Mouse (Mus musculus) R1 (cell line): Measurements from ENCODE around the gene Aicda.
"Not testable (repeated sequence)": the region's sequence is repeated elsewhere in the genome, so short reads cannot be mapped to it uniquely, and the experiment has no call there.

Source experiments
- DNase-seq: peaks from one replicate; pipeline ENCODE4 v3.0.0-alpha.2; 2018; ENCODE audit warnings: low read depth, low spot score

Aicda gene

DNA sequence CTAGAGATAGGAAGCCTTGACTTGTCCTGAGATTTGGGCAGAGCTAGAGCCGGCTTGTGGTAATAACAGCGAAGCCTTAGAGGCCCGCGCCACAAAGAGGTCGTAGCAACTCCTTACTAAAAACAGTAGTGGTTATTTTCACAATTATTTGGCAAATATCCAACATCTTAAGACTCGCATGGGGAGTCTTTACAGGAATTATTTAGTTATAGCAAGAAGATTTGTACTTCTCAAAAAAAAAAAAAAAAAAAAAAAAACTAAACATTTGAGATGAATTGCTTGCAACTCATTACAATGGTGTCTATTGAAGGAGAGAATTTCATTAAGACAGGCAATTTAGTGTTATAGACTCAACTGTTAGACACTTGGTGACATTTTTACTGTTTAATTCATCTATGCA, 501 bp downstream of the Aicda start:
- DNase-seq: no peak

DNA sequence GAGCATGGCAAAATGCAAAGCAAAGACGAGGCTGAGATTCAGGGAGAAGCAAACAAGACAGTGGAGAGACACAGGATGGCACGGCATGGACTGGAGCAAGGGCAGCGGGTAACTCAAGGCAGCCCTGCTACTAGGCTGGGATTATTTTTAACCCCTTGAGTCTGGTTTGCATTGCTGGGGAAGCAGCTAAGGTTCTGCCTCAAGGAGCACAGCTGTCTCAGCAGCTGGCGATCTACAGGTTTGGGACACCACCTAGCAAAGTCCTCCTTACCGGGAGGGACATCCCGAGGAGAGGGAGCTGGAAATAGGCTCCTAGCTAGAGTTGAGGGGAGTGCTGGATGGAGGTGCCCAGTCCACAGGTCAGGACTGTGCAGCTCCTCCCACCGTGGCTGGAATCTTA, 1.7 kb downstream of the Aicda start:
- DNase-seq: no peak

DNA sequence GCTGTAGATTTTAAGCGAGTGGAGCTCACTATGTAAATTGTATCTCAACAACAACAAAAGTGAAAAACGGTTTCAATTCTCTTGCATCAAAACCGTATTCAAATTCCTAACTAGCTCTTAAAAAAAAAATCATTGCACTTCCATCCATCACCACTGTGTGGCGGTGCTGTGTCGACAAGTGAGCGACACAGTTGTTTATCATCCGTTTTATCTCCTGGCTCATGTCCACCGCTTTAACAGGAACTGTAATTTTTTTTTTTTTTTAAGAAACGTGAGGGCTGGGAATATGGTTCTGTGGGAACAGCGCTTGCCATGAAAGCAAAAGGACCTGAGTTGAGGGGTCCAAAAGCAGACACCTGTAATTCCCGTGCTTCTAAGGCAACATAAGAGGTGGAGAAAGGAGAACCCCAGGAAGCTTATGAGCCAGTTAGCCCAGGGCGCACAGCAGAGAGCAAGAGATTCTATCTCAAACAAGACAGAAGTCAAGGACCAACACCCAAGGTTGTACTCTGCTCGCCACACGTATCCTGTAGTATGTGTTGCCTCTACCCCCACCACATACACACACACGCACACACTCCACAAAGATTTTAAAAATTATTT, 3.5 kb downstream of the Aicda start:
- DNase-seq: peak; percentile 63

DNA sequence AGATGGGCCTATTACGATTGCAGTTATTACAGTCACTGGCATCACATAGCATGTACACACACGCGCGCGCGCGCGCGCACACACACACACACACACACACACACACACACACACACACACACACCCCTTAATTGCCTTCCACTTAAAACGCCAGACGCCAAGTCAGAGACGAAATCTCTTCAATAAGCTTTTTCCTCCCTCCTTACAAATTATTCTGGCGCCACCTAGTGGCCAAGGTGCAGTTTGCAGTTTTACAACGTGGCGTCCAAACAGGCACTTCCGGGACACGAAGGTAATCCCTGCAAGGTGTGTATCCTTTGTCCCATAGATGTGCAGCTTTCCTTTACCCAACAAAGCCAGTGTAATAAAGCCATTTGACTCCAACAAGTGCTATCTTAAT, 6.8 kb downstream of the Aicda start:
- peak; percentile 94 for DNase-seq

DNA sequence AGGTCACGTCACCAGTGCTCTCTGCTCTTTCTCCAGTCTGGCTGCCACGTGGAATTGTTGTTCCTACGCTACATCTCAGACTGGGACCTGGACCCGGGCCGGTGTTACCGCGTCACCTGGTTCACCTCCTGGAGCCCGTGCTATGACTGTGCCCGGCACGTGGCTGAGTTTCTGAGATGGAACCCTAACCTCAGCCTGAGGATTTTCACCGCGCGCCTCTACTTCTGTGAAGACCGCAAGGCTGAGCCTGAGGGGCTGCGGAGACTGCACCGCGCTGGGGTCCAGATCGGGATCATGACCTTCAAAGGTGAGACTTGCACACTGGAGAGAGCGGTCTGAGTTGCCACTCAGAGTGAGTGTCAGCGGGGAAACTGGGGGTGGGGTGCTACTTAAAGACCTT, 7.4 kb downstream of the Aicda start:
- DNase-seq: no peak

DNA sequence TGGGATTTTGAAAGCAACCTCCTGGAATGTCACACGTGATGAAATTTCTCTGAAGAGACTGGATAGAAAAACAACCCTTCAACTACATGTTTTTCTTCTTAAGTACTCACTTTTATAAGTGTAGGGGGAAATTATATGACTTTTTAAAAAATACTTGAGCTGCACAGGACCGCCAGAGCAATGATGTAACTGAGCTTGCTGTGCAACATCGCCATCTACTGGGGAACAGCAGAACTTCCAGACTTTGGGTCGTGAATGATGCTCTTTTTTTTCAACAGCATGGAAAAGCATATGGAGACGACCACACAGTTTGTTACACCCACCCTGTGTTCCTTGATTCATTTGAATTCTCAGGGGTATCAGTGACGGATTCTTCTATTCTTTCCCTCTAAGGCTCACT, 8.9 kb downstream of the Aicda start:
- DNase-seq: peak; percentile 72

DNA sequence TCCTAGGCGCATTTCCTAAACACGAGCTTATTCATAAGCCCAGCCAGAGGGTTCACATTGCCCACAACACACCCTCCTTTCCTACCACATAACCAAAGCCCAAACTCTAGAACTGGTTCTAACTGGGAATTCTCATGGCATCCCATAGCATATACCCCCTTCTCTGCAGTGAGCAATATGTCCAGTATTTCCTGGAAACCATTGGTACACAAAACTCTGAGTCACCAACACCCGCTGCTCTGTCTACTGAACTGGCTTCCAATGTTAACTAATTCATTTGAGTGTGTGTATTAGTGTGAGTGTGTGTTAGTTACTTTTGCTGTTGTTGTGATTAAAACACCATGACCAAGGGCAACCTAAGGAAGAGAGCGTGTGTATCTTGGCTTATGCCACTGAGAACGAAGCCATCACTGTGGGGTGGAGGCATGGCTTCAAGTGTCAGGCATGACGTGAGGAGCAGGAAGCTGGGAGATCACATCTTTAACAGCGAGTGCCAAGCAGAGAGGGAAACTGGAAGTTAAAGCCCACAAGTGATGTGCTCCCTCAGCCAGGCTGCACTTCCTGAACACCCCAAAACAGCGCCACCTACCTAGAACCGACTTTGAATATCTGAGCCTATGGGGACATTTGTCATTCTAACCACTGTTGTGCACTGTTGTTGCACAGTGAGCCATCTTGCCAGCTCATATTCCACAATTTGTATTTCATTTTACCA, 11.6 kb downstream of the Aicda start:
- no peak for DNase-seq

DNA sequence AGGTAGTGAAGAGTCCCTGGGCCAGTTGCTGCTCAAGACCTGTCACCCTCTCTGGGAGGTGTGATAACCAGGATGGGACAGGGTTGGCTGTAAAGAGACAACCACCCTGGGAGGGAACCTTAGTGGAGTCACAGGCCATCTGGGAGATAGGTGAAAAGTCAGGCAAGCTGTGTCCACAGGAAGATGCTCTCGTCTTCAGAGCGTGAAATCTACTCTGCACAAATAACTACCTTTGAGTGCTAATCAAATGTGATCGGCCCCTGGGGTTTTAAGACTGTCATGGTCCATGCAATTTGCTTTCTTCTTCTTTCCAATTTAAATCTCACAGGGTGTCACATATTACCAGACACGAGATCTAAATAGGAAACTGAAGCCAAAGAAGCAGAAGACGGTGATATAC, 15.5 kb downstream of the Aicda start:
- no peak for DNase-seq

DNA sequence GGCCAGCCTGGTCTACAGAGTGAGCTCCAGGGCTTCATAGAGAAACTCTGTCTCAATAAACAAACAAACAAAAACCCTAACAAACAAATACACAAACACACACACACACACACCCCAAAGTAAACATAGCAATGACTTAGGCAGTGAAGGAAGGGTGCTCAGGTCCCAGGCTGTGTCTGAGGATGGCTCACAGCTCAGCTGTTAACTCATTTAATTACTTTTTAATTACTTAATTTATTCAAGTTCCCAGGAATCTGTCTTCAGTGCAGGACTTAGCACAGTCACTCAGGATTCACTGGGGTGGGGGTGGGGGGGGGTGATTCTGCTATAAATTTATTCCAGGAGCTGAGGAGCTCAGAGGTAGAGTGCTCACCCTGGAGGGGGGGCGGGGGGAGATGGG, 16.2 kb downstream of the Aicda start:
- DNase-seq: no peak

DNA sequence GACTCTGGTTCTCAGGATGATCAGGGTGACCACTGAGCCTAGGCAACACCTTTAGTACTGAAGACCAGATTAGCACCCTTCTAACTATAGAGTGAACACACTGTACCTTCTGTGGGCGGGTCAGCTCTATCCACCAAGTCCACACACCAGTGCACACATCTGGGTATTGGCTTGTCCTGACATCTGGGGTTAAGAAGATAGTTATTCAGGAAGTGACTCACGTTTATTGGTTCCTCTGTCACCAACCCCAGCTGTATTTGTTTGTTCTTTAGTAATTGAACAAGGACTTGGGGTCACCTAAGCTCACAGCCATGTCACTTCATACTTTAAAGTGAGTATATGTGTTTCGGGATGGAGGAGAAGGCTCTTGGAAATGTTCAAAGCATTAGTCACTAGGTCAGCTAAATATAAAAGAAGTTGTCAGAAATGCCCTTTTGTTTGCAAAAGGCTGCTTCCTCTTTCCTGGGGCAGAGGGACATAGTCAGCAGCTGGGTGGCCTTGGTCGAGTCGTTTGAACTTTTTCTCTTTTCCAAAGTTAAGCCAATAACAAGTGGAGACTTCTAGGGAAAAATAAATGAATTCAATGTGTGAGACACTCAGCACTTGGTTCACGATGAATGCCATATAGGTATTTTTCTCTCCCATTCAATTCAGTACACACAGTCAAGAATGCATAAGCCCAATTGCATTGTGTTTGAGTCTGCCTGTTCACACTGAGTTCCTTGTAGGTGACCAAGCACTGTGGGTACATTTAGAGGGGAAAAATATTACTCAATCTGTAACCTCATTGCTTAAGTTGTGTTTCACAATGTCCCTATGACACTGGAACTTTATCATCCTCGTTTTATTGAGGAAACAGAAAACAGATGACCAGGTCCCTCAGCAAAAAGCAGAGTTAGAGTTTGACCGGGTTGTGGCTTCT, 17.4 kb downstream of the Aicda start:
- no peak for DNase-seq

DNA sequence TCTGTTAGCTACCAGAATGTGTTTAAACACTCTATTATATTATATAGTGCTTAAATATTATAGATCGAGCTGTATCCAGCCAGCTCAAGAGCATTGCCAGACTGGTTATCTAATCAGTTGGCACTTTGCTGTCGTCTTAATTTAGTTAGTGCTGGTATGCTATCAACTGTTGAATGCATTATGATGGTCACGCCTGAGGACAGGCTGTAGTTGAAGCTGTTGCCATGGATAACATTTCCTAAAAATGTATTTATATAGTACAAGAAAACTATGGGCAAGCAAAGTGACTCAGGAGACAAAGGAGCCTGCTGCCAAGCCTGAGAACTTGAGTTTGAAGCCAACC, 18.0 kb downstream of the Aicda start:
- no peak for DNase-seq

DNA sequence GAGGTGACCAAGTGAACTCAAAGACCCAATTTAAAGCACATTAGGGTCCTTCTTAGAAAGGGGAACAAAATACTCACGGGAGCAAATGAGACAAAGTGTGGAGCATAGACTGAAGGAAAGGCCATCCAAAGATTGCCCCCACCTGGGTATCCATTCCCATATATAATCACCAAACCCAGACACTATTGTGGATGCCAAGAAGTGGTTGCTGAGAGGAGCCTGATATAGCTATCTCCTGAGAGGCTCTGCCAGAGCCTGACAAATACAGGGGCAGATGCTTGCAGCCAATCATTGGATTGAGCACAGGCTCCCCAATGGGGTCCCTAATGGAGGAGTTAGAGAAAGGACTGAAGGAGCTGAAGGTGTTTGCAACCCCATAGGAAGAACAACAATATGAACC, 21.4 kb downstream of the Aicda start:
- not testable (repeated sequence) for DNase-seq

DNA sequence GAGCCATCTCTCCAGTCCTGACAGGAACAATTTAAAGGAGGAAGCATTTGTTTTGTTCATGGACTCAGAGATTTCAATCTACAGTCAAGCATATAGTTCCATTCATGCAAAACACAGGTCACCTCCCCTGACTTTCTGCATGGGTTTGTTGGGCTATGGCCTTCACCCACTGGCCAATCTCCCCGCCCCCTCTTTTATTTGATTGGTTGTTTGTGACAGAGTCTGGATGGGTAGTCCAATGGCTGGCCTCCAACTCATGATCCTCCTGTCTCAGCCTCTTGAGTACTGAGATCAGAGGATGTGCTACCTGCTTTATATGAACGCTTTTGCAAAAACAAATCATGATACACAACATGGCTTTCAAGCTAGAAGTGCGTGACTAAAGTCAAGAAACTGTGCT, 23.4 kb downstream of the Aicda start:
- peak; percentile 67 for DNase-seq

DNA sequence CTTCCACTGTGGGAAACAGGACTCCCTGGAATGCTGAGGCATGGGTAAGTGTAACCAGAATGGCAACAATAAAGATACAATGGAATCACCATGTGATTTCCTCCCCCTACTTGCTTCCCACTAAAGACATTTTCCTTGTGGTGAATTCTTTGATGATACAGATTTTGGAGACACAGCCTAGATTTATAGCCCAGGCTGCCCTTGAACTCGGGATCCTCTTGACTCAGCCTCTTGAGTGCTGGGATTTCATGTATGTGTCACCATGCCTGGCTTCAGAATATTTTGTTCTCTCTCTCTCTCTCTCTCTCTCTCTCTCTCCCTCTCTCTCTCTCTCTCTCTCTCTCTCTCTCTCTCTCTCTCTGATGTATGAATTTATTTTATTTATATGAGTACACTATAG, 25.5 kb downstream of the Aicda start:
- no peak for DNase-seq

DNA sequence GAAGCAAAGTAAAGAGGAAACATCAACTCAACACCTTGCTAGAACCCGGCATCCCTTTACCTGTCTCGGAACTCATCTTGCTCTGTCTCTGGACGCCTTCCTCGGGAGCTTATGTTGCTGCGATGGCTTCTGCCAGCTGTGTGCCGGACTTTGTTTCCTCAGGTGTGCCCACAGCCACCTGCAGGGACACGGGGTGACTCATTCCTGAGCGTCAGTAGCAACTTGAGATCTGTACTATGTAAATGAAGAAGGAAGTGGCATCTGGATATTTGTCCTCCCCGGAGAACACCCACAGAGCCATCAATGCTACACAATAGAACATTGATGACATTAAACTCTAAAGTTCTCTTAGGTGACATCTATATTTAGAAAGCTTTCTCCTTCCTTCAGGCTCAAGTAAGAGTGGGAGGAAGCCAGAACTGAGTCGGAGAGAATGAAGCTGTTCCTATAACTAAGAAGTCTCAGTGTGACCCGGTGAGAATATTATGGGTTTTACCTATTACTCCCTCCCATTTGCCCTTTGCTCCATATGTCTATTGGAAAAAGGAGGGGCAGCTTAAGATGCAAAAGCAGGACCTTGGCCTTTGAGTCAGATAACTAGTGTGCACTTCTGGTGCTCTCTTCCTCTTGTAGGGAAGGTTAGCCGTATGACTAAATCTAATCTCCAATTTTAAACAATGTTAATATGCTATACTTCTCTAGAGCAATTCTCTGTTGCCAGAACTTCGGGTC, 37.6 kb downstream of the Aicda start:
- DNase-seq: peak; percentile 82

DNA sequence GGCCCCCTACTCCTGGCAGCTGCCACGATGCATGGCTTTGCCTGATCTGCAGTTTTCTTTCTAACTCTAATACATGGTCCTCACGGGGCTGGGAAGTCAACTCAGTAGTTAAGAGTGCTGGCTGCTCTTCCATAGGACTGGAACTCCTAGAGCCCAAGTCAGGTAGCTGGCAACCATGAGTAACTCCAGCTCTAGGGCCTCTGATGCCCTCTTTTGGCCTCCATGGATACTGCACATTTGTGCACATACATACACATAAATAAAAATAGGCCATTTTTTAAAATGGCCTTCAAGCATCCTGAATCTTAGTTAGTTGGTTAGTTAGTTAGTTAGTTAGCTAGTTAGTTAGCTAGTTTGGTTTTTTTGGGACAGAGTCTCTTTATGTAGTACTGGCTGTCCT, 39.3 kb downstream of the Aicda start:
- peak; percentile 73 for DNase-seq

DNA sequence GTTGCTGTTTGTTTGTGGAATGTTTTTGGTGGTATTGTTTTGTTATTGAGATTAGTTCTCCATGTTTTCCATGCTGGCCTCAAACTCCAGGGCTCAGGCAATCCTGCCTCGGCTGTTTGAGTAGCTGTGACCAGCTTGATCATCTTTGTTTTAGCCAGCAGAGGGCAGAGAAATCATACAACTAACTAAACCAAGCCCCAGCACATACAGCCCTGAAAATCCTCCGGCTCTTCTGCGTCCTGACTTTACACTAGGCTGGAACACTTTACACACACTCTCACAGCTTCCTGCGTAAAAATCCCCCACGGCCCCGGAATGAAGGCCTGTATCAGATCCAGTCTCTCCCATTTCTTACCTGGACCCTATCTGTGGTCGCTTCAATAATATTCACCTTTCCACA, 42.0 kb downstream of the Aicda start:
- DNase-seq: peak; percentile 83

DNA sequence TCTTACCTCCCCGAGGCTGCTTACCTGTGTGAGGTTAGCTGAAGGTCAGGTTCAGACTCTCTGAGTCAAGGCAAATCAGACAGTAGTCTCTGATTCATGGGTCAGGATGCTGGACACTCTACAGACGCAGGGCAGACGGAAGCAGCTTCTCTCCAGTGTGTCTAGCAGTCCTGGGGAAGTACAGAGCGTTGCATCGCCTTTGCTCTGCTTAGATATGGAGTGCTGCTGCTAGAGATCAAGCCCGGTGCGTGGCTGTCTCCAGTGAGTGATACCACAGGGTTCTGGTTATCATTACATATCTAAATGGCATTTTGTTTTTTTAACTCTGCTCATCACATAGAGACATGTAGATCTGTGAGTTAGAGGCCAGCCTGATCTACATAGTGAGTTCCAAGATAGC, 43.0 kb downstream of the Aicda start:
- DNase-seq: no peak

DNA sequence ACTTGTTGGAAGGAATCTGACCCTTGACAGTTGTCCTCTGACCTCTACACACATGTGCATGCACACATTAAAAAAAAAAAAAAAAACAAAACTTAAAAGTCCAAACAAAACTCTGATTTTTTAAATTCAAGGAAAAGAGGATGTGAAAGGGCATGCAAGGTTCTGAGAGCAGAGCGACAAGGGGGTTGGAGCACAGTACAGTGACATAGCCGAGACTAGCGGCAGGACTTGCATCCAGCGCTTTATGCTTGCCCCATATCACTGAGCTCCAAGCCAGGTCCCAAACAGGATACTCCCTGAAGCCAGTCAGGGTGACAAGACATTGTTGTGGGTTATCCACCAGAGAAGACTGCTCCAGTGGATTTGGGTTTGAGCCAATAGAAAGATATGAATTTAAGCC, 44.4 kb downstream of the Aicda start:
- no peak for DNase-seq

DNA sequence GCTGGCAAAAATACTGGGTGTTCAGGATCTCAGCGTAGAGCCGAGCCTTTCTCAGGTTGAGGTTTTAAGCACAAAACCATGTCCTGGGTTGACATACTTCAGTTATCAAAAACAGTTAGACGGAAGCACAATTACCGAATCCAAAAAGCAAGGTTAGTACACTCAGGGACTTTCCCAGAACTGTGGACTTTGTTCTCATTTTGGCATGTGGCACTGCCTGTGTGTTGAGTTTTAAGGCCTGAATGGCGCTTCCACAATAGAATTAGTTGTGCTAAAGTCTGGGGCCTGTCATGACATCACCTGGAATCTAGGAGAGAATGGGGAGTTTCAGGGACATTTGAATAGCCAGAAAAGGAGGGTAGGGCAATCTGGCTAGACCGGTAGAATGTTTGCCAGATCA, 44.8 kb downstream of the Aicda start:
- DNase-seq: no peak

DNA sequence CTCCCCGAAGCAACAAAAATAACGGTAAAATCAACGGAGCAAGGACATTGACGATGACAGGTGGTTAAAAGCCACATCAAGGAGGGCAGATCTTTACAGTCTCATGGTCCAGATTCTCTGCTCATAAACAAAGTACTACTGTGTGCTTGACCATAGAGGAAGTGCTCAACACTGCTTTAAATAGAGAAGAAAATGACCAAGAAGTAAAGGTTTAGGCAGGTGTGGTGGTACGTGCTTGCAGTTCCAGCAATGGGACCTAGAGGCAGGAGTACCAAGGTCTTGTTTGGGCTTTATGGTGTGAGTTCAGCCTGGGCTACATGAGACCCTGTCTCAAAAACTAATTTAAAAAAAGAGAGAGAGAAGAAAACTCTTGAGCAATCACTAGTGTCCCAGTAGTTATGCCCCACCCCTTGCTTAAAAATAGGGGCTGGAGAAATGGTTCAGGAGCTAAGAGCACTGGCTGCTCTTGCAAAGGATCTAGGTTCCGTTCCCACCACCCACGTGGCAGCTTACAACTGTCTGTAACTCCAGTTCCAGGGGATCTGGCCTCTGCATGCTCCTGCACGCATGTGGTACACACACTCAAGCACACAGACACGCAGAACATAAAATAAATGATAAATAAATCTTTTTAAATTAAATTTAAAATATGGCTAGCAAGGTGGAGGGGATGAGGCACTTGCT, 45.6 kb downstream of the Aicda start:
- DNase-seq: no peak
